Mouse (Mus musculus) G1E (cell line): Measurements from ENCODE around the gene Srgap3. TPM values are rescaled to one million over a fixed set of nuclear protein-coding genes. Genes with fewer than 3 reads are reported as not detected.

Source experiments
- ATAC-seq: 2 replicates; pipeline ENCODE4 v1.8.0; 2016; ENCODE audit warnings: mild to moderate bottlenecking; ENCODE audit not compliant: insufficient number of reproducible peaks, poor library complexity, low FRiP score, severe bottlenecking; ENCODE audit errors: extremely low read depth
- DNase-seq: peaks from one replicate; pipeline ENCODE4 v3.0.0; 2012; ENCODE audit warnings: low spot score
- H3K27me3 ChIP-seq: 2 replicates; pipeline ENCODE4 v1.6.1; 2012; ENCODE audit warnings: mild to moderate bottlenecking, low read length, inconsistent platforms; ENCODE audit not compliant: insufficient read depth
- H3K36me3 ChIP-seq: replicated peaks from 2 replicates; pipeline ENCODE3; 2012; ENCODE audit warnings: mild to moderate bottlenecking, inconsistent platforms
- H3K4me1 ChIP-seq: 2 replicates; pipeline ENCODE4 v1.6.1; 2012; ENCODE audit warnings: low read depth, low read length, inconsistent platforms, mixed read lengths; ENCODE audit not compliant: insufficient read depth
- H3K4me3 ChIP-seq: 2 replicates; pipeline ENCODE4 v1.5.1; 2012; ENCODE audit warnings: low read depth, mild to moderate bottlenecking, inconsistent platforms, low read length, moderate library complexity, mixed read lengths
- H3K9me3 ChIP-seq: replicated peaks from 2 replicates; pipeline ENCODE4 v1.6.1; 2012; ENCODE audit warnings: inconsistent platforms
- CTCF ChIP-seq: IDR thresholded peaks from 2 replicates; pipeline ENCODE4 v1.5.1; 2012; ENCODE audit warnings: low read depth, low read length, inconsistent platforms, mixed read lengths
- GATA1 ChIP-seq: IDR thresholded peaks from 2 replicates; pipeline ENCODE4 v1.6.1; 2012; ENCODE audit warnings: borderline replicate concordance, low read length, inconsistent platforms, mixed read lengths
- GATA2 ChIP-seq: IDR thresholded peaks from 2 replicates; pipeline ENCODE4 v1.6.1; 2012; ENCODE audit warnings: low read depth, low read length, inconsistent platforms, borderline replicate concordance
- POLR2AphosphoS5 ChIP-seq: IDR thresholded peaks from 2 replicates; pipeline ENCODE4 v1.6.1; 2012; ENCODE audit warnings: low read depth, low read length, inconsistent platforms; ENCODE audit not compliant: insufficient replicate concordance
- TAL1 ChIP-seq: conservative IDR thresholded peaks from 2 replicates; pipeline ENCODE4 v1.6.1; 2012; ENCODE audit warnings: low read depth, low read length, inconsistent platforms, mixed read lengths
- polyA plus RNA-seq: library from polyadenylated mRNA; stranded (reverse); fragments of >175 nt; gene quantifications from 2 replicates; pipeline ENCODE4 v1.2.3, GENCODE M21; 2012
- total RNA-seq, 2 experiments: library from RNA; stranded (forward) in 1 of 2; stranded (reverse) in 1 of 2; fragments of 200-1000 nt in 1 of 2; fragments of >200 nt in 1 of 2; fragmentation: Nextera tagmentation in 1 of 2; gene quantifications; 2 replicates each; pipeline ENCODE4 v1.2.3; 2014 to 2017

Gene Srgap3
- total and polyA plus RNA-seq, 3 experiments: 0.05 TPM; not detected in 2

- ATAC-seq (no peak), DNase-seq (no peak)
- H3K4me1 ChIP-seq: no peaks in the 10 kb centered on the region
- H3K4me3 ChIP-seq: no peak overlapping the region
- no peaks in the 10 kb centered on the region for H3K9me3 ChIP-seq
- H3K36me3 ChIP-seq: no peaks in the 10 kb centered on the region
- no peaks in the 10 kb centered on the region for H3K27me3 ChIP-seq
- no peak for TF ChIP-seq GATA1
- TF ChIP-seq CTCF: no peak
- no peak for TF ChIP-seq TAL1
- no peak for TF ChIP-seq GATA2
- no peak for TF ChIP-seq POLR2AphosphoS5
Measured at GRCm38 (mm10) chr6:112739635-112740034, 207.4 kb downstream of the Srgap3 start.

GRCm38 (mm10) chr6:112738924-112739323, 208.1 kb downstream of the Srgap3 start:
- no peak overlapping the region for H3K4me3 ChIP-seq
- TF ChIP-seq CTCF (no peak), GATA1 (no peak), POLR2AphosphoS5 (no peak), GATA2 (no peak), TAL1 (no peak)
- no peaks in the 10 kb centered on the region for H3K9me3 ChIP-seq
- no peaks in the 10 kb centered on the region for H3K36me3 ChIP-seq
- DNase-seq (no peak), ATAC-seq (no peak)
- H3K4me1 ChIP-seq: no peaks in the 10 kb centered on the region
- H3K27me3 ChIP-seq: no peaks in the 10 kb centered on the region

GRCm38 (mm10) chr6:112736471-112736870, 210.6 kb downstream of the Srgap3 start:
- Histone ChIP-seq H3K9me3 (0 out of 2 replicates have a peak, but pooled peaks cover 3% of the 10 kb centered on the region), H3K4me3 (no peak overlapping the region), H3K27me3 (no peaks in the 10 kb centered on the region), H3K4me1 (no peaks in the 10 kb centered on the region), H3K36me3 (no peaks in the 10 kb centered on the region)
- no peak for ATAC-seq
- TF ChIP-seq TAL1: no peak
- TF ChIP-seq POLR2AphosphoS5: no peak
- no peak for TF ChIP-seq GATA2
- no peak for TF ChIP-seq GATA1
- no peak for TF ChIP-seq CTCF
- DNase-seq: no peak

- no peak overlapping the region for H3K4me3 ChIP-seq
- TF ChIP-seq CTCF (no peak), POLR2AphosphoS5 (no peak), TAL1 (no peak), GATA2 (no peak), GATA1 (no peak)
- no peak for DNase-seq
- no peaks in the 10 kb centered on the region for H3K36me3 ChIP-seq
- no peaks in the 10 kb centered on the region for H3K4me1 ChIP-seq
- no peaks in the 10 kb centered on the region for H3K27me3 ChIP-seq
- ATAC-seq: no peak
- 0 out of 2 replicates have a peak, but pooled peaks cover 3% of the 10 kb centered on the region for H3K9me3 ChIP-seq
Measured at GRCm38 (mm10) chr6:112735054-112735453, 212.0 kb downstream of the Srgap3 start.

- no peak overlapping the region for H3K4me3 ChIP-seq
- no peaks in the 10 kb centered on the region for H3K4me1 ChIP-seq
- no peaks in the 10 kb centered on the region for H3K27me3 ChIP-seq
- 0 out of 2 replicates have a peak, but pooled peaks cover 3% of the 10 kb centered on the region for H3K9me3 ChIP-seq
- DNase-seq: no peak
- no peak for TF ChIP-seq GATA2
- TF ChIP-seq CTCF: no peak
- TF ChIP-seq TAL1: no peak
- no peak for TF ChIP-seq POLR2AphosphoS5
- no peak for TF ChIP-seq GATA1
- no peak for ATAC-seq
- H3K36me3 ChIP-seq: no peaks in the 10 kb centered on the region
Measured at GRCm38 (mm10) chr6:112733942-112734341, 213.1 kb downstream of the Srgap3 start.

- no peak for TF ChIP-seq CTCF
- no peak for TF ChIP-seq POLR2AphosphoS5
- TF ChIP-seq TAL1: no peak
- no peak for TF ChIP-seq GATA2
- no peak for TF ChIP-seq GATA1
- Histone ChIP-seq H3K4me1 (no peaks in the 10 kb centered on the region), H3K9me3 (0 out of 2 replicates have a peak, but pooled peaks cover 4% of the 10 kb centered on the region), H3K27me3 (no peaks in the 10 kb centered on the region), H3K4me3 (no peak overlapping the region), H3K36me3 (no peaks in the 10 kb centered on the region)
- DNase-seq (no peak), ATAC-seq (no peak)
Measured at GRCm38 (mm10) chr6:112732434-112732833, 214.6 kb downstream of the Srgap3 start.

GRCm38 (mm10) chr6:112731386-112731785, 215.7 kb downstream of the Srgap3 start:
- Histone ChIP-seq H3K9me3 (peaks cover 13% of the 10 kb centered on the region), H3K36me3 (no peaks in the 10 kb centered on the region), H3K4me3 (no peak overlapping the region), H3K4me1 (no peaks in the 10 kb centered on the region), H3K27me3 (no peaks in the 10 kb centered on the region)
- ATAC-seq: no peak
- no peak for DNase-seq
- TF ChIP-seq GATA1: no peak
- no peak for TF ChIP-seq TAL1
- TF ChIP-seq GATA2: no peak
- TF ChIP-seq POLR2AphosphoS5: no peak
- no peak for TF ChIP-seq CTCF
